Mouse (Mus musculus): ENCODE data around the gene Cyp2c37. TPM values are rescaled to one million over a fixed set of nuclear protein-coding genes. Genes with fewer than 3 reads are reported as not detected.

Gene Cyp2c37
- polyA plus RNA-seq (2014; fragmentation: Illumina TruSeq; extraction: RNeasy Lipid Tissue Mini Kit (QIAGEN cat#74804); ENCODE audit: low replicate concordance): not detected

GRCm38 (mm10) chr19:39992140-39992539 lies at the start of gene Cyp2c37:
Gene Cyp2c37, plus strand, starts transcription at chr19:39992424.

Other genes starting within 250 kb of the Cyp2c37 start
- gene Cyp2c40, start 179.6 kb upstream of the Cyp2c37 start, polyA plus RNA-seq (2014; fragmentation: Illumina TruSeq; extraction: RNeasy Lipid Tissue Mini Kit (QIAGEN cat#74804); ENCODE audit: low replicate concordance): not detected
- not detected for gene Cyp2c69, start 105.6 kb upstream of the Cyp2c37 start, polyA plus RNA-seq (2014; fragmentation: Illumina TruSeq; extraction: RNeasy Lipid Tissue Mini Kit (QIAGEN cat#74804); ENCODE audit: low replicate concordance)
- gene Cyp2c54, start 81.4 kb downstream of the Cyp2c37 start, polyA plus RNA-seq (2014; fragmentation: Illumina TruSeq; extraction: RNeasy Lipid Tissue Mini Kit (QIAGEN cat#74804); ENCODE audit: low replicate concordance): not detected
- gene Cyp2c50, start 97.3 kb downstream of the Cyp2c37 start, polyA plus RNA-seq (2014; fragmentation: Illumina TruSeq; extraction: RNeasy Lipid Tissue Mini Kit (QIAGEN cat#74804); ENCODE audit: low replicate concordance): 0.52 TPM
- gene Cyp2c70, start 194.9 kb downstream of the Cyp2c37 start, polyA plus RNA-seq (2014; fragmentation: Illumina TruSeq; extraction: RNeasy Lipid Tissue Mini Kit (QIAGEN cat#74804); ENCODE audit: low replicate concordance): 0.74 TPM